Mouse (Mus musculus): ENCODE measurements around the gene Dok7. TPM values are rescaled to one million over a fixed set of nuclear protein-coding genes. Genes with fewer than 3 reads are reported as not detected.

Dok7 gene
- polyA plus RNA-seq, 1 experiment from 2014 or later, result 9.6 TPM

- Histone ChIP-seq H3K4me3 (replicated peaks) (no peak overlapping the region), H3K27me3 (no peaks in the 10 kb centered on the region), H3K4me2 (replicated peaks) (no peak overlapping the region), H3K4me1 (peaks cover 14% of the 10 kb centered on the region), H3K9ac (no peak overlapping the region), H3K9me3 (replicated peaks) (no peaks in the 10 kb centered on the region), H3K27ac (replicated peaks) (no peak overlapping the region), H3K36me3 (peaks cover 63% of the 10 kb centered on the region)
- ATAC-seq (ENCODE audit: insufficient number of reproducible peaks, low FRiP score, low TSS enrichment, low read depth), result no peak
- 67% methylated on average over 5 of the region's 5 CpGs for WGBS
Measured at GRCm38 (mm10) chr5:35033068-35033467, 23.5 kb upstream of the Dok7 start.

- H3K4me2 ChIP-seq (replicated peaks), result no peak overlapping the region
- H3K27me3 ChIP-seq, result no peaks in the 10 kb centered on the region
- peaks cover 57% of the 10 kb centered on the region for H3K36me3 ChIP-seq
- ATAC-seq (ENCODE audit: insufficient number of reproducible peaks, low FRiP score, low TSS enrichment, low read depth), result no peak
- no peak overlapping the region for H3K9ac ChIP-seq
- peaks cover 14% of the 10 kb centered on the region for H3K4me1 ChIP-seq
- no peak overlapping the region; the same call in 1 of the 2 replicates for H3K27ac ChIP-seq (replicated peaks)
- WGBS, result 63% methylated on average over 1 of the region's 1 CpGs
- H3K4me3 ChIP-seq (replicated peaks), result no peak overlapping the region
- no peaks in the 10 kb centered on the region for H3K9me3 ChIP-seq (replicated peaks)
Measured at GRCm38 (mm10) chr5:35033619-35034018, 22.9 kb upstream of the Dok7 start.

- no peak overlapping the region for H3K4me2 ChIP-seq (replicated peaks)
- H3K4me1 ChIP-seq, result peaks cover 14% of the 10 kb centered on the region
- peaks cover 42% of the 10 kb centered on the region for H3K36me3 ChIP-seq
- H3K4me3 ChIP-seq (replicated peaks), result no peak overlapping the region
- H3K9me3 ChIP-seq (replicated peaks), result no peaks in the 10 kb centered on the region
- 0 out of 2 replicates have a peak overlapping the region, but pooled peaks have one; percentile 12 for H3K27ac ChIP-seq (replicated peaks)
- H3K27me3 ChIP-seq, result no peaks in the 10 kb centered on the region
- WGBS, result 88% methylated on average over 5 of the region's 5 CpGs
- no peak for ATAC-seq (ENCODE audit: insufficient number of reproducible peaks, low FRiP score, low TSS enrichment, low read depth)
- H3K9ac ChIP-seq, result no peak overlapping the region
Measured at GRCm38 (mm10) chr5:35035141-35035540, 21.4 kb upstream of the Dok7 start.

- Histone ChIP-seq H3K4me1 (peaks cover 14% of the 10 kb centered on the region), H3K9ac (no peak overlapping the region), H3K36me3 (peaks cover 36% of the 10 kb centered on the region), H3K9me3 (replicated peaks) (no peaks in the 10 kb centered on the region), H3K4me2 (replicated peaks) (no peak overlapping the region), H3K27ac (replicated peaks) (no peak overlapping the region), H3K27me3 (no peaks in the 10 kb centered on the region), H3K4me3 (replicated peaks) (no peak overlapping the region)
- 57% methylated on average over 4 of the region's 4 CpGs for WGBS
- no peak for ATAC-seq (ENCODE audit: insufficient number of reproducible peaks, low FRiP score, low TSS enrichment, low read depth)
Measured at GRCm38 (mm10) chr5:35035795-35036194, 20.8 kb upstream of the Dok7 start.

- Histone ChIP-seq H3K9ac (no peak overlapping the region), H3K9me3 (replicated peaks) (no peaks in the 10 kb centered on the region), H3K4me1 (peaks cover 14% of the 10 kb centered on the region), H3K36me3 (peaks cover 20% of the 10 kb centered on the region), H3K4me3 (replicated peaks) (no peak overlapping the region), H3K27ac (replicated peaks) (no peak overlapping the region), H3K4me2 (replicated peaks) (no peak overlapping the region), H3K27me3 (no peaks in the 10 kb centered on the region)
- ATAC-seq (ENCODE audit: insufficient number of reproducible peaks, low FRiP score, low TSS enrichment, low read depth), result no peak
Measured at GRCm38 (mm10) chr5:35037438-35037837, 19.1 kb upstream of the Dok7 start.

GRCm38 (mm10) chr5:35041268-35041829 lies 15.2 kb upstream of the Dok7 start, which contains the start of gene Hgfac:
Gene Hgfac, plus strand, starts transcription at chr5:35041509.
- no peak within 1 kb of the TSS for H3K9ac ChIP-seq
- no peak within 1 kb of the TSS for H3K4me2 ChIP-seq (replicated peaks)
- no peak within 1 kb of the TSS for H3K27ac ChIP-seq (replicated peaks)
- H3K27me3 ChIP-seq, result no peaks in the 10 kb centered on the region
- no peak within 1 kb of the TSS for H3K4me3 ChIP-seq (replicated peaks)
- WGBS, result 45% methylated on average over 6 of the region's 6 CpGs
- no peaks in the 10 kb centered on the region for H3K36me3 ChIP-seq
- H3K4me1 ChIP-seq, result peaks cover 10% of the 10 kb centered on the region
- ATAC-seq (ENCODE audit: insufficient number of reproducible peaks, low FRiP score, low TSS enrichment, low read depth), result no peak
- no peaks in the 10 kb centered on the region for H3K9me3 ChIP-seq (replicated peaks)

GRCm38 (mm10) chr5:35042431-35043109 lies 14.0 kb upstream of the Dok7 start:
- 63% methylated on average over 10 of the region's 10 CpGs for WGBS
- 0 out of 2 replicates have a peak, but pooled peaks cover 3% of the 10 kb centered on the region for H3K4me1 ChIP-seq
- no peaks in the 10 kb centered on the region for H3K27me3 ChIP-seq
- no peaks in the 10 kb centered on the region for H3K9me3 ChIP-seq (replicated peaks)
- no peak overlapping the region for H3K27ac ChIP-seq (replicated peaks)
- no peaks in the 10 kb centered on the region for H3K36me3 ChIP-seq
- peak; percentile 18; the same call in 1 of the 2 replicates for ATAC-seq (ENCODE audit: insufficient number of reproducible peaks, low FRiP score, low TSS enrichment, low read depth)
- H3K9ac ChIP-seq, result no peak overlapping the region
- H3K4me3 ChIP-seq (replicated peaks), result no peak overlapping the region
- H3K4me2 ChIP-seq (replicated peaks), result no peak overlapping the region

GRCm38 (mm10) chr5:35043110-35043451 lies 13.5 kb upstream of the Dok7 start:
- 21% methylated on average over 1 of the region's 1 CpGs for WGBS
- Histone ChIP-seq H3K27me3 (no peaks in the 10 kb centered on the region), H3K9ac (no peak overlapping the region), H3K4me1 (no peaks in the 10 kb centered on the region), H3K27ac (replicated peaks) (no peak overlapping the region), H3K4me2 (replicated peaks) (no peak overlapping the region), H3K4me3 (replicated peaks) (no peak overlapping the region), H3K9me3 (replicated peaks) (no peaks in the 10 kb centered on the region), H3K36me3 (no peaks in the 10 kb centered on the region)
- ATAC-seq (ENCODE audit: insufficient number of reproducible peaks, low FRiP score, low TSS enrichment, low read depth), result peak; percentile 71

GRCm38 (mm10) chr5:35050541-35050940 lies 6.0 kb upstream of the Dok7 start:
- H3K4me2 ChIP-seq (replicated peaks), result no peak overlapping the region
- H3K36me3 ChIP-seq, result no peaks in the 10 kb centered on the region
- no peak overlapping the region for H3K27ac ChIP-seq (replicated peaks)
- 69% methylated on average over 5 of the region's 5 CpGs for WGBS
- H3K9me3 ChIP-seq (replicated peaks), result no peaks in the 10 kb centered on the region
- no peak overlapping the region for H3K4me3 ChIP-seq (replicated peaks)
- H3K9ac ChIP-seq, result no peak overlapping the region
- no peaks in the 10 kb centered on the region for H3K4me1 ChIP-seq
- no peak for ATAC-seq (ENCODE audit: insufficient number of reproducible peaks, low FRiP score, low TSS enrichment, low read depth)
- 0 out of 2 replicates have a peak, but pooled peaks cover 4% of the 10 kb centered on the region for H3K27me3 ChIP-seq

GRCm38 (mm10) chr5:35054628-35055027 lies 1.9 kb upstream of the Dok7 start:
- Histone ChIP-seq H3K36me3 (no peaks in the 10 kb centered on the region), H3K27ac (replicated peaks) (no peak overlapping the region), H3K27me3 (peaks cover 18% of the 10 kb centered on the region), H3K4me2 (replicated peaks) (no peak overlapping the region), H3K9me3 (replicated peaks) (no peaks in the 10 kb centered on the region), H3K4me3 (replicated peaks) (no peak overlapping the region), H3K4me1 (peaks cover 13% of the 10 kb centered on the region), H3K9ac (no peak overlapping the region)
- no peak for ATAC-seq (ENCODE audit: insufficient number of reproducible peaks, low FRiP score, low TSS enrichment, low read depth)
- 78% methylated on average over 3 of the region's 3 CpGs for WGBS

- peaks cover 18% of the 10 kb centered on the region for H3K27me3 ChIP-seq
- no peaks in the 10 kb centered on the region for H3K36me3 ChIP-seq
- no peak overlapping the region for H3K27ac ChIP-seq (replicated peaks)
- no peak overlapping the region for H3K9ac ChIP-seq
- peaks cover 13% of the 10 kb centered on the region for H3K4me1 ChIP-seq
- H3K4me3 ChIP-seq (replicated peaks), result no peak overlapping the region
- no peaks in the 10 kb centered on the region for H3K9me3 ChIP-seq (replicated peaks)
- ATAC-seq (ENCODE audit: insufficient number of reproducible peaks, low FRiP score, low TSS enrichment, low read depth), result 0 out of 2 replicates have a peak, but pooled peaks have one; percentile 12
- WGBS, result 63% methylated on average over 12 of the region's 12 CpGs
- no peak overlapping the region for H3K4me2 ChIP-seq (replicated peaks)
Measured at GRCm38 (mm10) chr5:35055076-35055475, 1.5 kb upstream of the Dok7 start.

- peaks cover 13% of the 10 kb centered on the region for H3K4me1 ChIP-seq
- 9% methylated on average over 4 of the region's 4 CpGs for WGBS
- H3K27me3 ChIP-seq, result peaks cover 18% of the 10 kb centered on the region
- no peak overlapping the region for H3K27ac ChIP-seq (replicated peaks)
- H3K4me2 ChIP-seq (replicated peaks), result peak overlapping the region; percentile 94
- no peaks in the 10 kb centered on the region for H3K36me3 ChIP-seq
- ATAC-seq (ENCODE audit: insufficient number of reproducible peaks, low FRiP score, low TSS enrichment, low read depth), result no peak
- no peak overlapping the region for H3K9ac ChIP-seq
- peak overlapping the region; percentile 59 for H3K4me3 ChIP-seq (replicated peaks)
- no peaks in the 10 kb centered on the region for H3K9me3 ChIP-seq (replicated peaks)
Measured at GRCm38 (mm10) chr5:35057582-35057981, 1.0 kb downstream of the Dok7 start.

Measured in embryonic facial prominence, embryonic 15.5 days (tissue).